Mouse (Mus musculus) 3T3-L1 (cell line): ENCODE data around the gene Ube4a.
"Not testable (repeated sequence)": the region's sequence is repeated elsewhere in the genome, so short reads cannot be mapped to it uniquely, and the experiment has no call there.

Experiments
- DNase-seq: peaks from one replicate; pipeline ENCODE4 v3.0.0-alpha.2; 2015; ENCODE audit warnings: low read depth, low spot score

The Ube4a gene

DNA sequence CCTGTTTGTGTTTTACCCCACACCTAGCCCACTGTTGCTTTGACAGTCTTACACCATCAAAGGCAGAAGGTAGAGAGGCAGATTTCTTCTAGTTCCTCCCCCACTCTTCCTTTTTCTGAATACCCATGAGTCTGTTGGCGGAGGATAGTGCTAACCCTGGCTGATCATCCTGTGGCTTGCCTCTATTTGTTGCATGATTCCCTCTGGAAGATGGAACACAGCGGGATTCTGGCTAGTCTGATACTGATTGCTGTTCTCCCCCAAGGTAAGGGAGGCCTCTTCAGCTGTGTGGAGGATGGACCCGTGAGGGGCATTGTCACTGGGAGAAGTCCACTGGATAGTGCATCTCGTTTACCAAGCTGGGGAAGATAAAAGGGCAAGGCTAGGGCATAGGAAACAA, 16.3 kb upstream of the Ube4a start, which contains the start of gene Cd3d:
Cd3d (plus strand) TSS at position 111 of the 400 bp plus-strand sequence.
- DNase-seq: no peak

DNA sequence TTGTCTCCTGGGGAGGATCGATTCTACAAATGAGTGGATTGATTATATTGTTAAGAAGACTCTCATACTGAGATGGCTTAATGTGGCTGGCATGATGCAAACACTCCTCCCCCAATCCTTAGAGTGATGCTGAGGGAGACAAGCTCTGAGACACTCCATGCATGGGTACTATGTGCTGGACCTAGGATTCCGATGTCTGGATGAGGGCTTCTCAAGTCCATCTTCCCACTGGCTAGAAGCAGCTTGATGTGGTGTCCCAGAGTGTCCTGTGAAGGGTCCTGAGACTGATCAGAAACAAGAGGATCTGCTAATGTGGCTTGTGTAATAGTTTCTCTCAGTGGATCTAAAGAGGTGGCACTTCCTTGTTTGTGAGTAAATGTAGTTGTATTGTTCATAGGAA, 15.7 kb upstream of the Ube4a start:
- no peak for DNase-seq

DNA sequence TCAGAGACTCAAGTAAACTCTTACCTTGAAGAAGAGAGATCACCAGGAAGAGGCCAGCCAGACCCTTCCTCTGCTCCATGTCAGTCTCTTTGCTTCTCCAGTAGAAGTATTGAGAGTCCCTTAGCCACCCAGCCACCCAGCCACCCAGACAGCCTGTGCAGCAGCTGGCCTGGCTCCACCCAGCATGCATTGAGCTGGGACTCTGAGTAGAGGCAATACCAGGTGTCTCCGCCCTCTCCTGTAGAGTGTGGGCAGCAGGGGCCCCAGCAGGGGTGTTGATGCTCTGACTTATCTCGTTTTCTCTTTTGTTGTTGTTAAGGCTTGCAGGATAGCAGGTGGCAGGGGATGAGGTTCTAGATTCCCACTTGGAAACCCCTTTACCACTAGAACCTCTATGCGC, 14.8 kb upstream of the Ube4a start, which contains the start of gene Cd3g:
Cd3g (minus strand) TSS at position 190 of the 400 bp plus-strand sequence.
- DNase-seq: no peak

DNA sequence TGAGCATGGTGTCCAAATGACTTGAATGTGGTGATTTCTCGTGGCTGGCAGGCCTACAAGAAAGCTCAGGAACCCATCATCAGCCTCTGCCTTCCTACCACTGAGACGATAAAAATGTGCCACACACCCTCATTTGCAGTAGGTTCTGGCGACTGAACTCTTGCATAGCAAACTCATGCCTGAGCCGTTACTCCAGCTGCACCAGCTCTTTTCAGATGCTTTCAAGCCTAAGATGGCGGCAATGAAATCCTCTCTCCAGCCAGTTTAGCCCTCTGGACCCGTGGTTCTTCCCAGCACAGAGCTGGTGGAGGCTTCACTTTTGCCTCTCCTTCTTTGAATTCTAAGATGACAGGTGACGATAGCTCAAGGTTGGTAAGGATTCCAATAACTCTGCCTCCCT, 14.4 kb upstream of the Ube4a start:
- DNase-seq: no peak

DNA sequence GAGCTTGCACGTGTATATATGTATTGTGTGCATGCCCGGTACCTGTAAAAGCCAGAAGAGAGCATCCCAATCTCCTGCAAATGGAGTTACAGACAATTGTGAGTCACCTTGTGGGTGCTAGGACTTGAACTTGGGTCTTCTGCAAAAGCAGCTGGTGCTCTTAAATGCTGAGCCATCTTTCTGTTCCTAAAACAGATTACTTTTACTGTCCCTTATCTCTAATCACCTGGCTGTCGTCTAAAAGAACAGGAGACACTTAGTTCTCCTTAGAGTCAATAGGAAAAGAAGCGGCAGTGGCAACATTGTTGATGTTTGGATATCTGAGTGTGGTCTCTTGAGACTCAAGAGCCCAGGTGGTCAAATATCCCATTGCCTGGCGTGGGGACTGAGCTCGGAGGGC, 12.4 kb upstream of the Ube4a start:
- DNase-seq: no peak

DNA sequence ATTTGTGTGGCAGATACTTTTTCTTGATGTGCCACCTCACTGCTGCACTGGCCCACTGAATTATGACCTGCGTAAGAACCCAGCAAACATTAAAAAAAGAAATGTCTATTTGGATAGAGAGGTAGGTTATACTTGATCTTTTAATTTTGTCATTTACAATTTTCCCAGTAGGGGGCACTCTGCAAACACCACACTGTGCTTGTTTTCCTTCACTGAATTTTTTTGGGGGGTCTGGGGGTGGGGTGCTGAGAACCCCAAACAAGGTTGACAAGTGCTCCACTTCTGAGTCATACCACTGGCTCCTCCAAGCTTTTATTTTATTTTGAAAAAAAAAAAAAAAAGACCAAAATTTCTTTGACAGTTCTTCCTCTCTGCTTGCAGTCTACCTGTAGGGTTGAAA, 4.0 kb upstream of the Ube4a start:
- DNase-seq: peak; percentile 12

DNA sequence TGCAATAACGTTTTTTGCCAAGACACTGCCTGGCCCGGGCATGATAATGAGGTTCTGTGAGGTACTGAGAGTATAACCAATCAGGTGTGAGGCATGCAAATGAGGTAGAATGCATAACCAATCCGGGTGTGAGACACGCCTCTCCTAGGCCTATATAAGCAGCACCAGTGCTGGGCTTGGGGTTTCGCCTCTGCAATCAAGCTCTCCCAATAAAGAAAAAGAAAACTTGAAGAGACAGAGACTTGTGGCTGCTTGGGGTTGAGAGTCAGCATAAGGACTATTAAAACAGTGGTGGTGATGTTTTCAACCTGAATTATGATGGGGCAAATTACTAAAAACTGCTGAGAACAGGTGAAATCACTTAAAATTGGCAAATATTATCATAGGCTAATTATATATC, 2.4 kb upstream of the Ube4a start:
- not testable (repeated sequence) for DNase-seq

DNA sequence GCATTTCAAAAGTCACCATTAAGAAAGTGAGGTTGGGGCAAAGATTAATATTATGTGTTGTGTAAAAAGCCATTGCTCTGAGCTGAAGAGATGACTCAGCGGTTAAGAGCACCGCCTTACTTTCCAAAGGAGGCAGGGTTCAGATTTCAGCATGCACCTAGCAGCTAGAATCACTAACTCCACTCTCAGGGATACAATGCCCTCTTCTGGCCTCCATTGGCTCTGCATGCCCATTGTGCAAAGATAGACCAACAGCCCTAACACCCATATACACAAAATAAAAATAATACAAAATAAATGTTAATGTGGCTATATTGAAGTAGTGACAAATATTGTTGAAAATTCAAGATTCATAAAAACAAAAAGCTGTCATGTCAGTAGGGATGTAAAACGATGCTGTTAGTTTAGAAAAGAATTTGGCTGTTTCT, 1.4 kb upstream of the Ube4a start:
- peak; percentile 96 for DNase-seq

DNA sequence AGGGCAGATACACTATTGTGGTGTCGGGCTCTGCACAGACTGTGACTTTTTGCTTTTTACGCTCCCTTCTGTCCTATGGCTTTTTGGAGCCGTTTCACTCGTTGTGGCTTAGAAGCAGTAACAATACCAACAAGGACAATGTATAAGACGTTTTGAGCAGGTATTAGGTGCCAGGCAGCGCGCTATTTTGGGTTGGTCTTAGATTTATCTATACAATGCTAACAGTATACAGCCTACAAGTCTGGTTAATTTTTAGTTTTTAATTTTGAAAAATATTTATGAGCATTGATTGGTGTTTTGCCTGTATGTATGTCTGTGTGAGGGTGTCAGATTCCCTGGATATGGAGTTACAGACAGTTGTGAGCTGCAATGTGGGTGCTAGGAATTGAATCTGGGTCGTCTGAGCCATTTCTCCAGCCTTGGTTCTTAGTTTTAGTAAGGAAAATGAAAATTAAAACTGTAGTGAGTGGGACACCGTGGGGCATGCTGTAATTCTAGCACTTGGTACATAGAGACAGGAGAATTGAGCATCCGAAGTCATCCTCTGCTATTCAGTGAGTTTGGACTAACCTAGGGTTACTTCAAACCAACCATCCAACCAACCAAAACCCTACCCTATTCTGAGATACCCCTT, 550 bp upstream of the Ube4a start:
- DNase-seq: peak; percentile 36

DNA sequence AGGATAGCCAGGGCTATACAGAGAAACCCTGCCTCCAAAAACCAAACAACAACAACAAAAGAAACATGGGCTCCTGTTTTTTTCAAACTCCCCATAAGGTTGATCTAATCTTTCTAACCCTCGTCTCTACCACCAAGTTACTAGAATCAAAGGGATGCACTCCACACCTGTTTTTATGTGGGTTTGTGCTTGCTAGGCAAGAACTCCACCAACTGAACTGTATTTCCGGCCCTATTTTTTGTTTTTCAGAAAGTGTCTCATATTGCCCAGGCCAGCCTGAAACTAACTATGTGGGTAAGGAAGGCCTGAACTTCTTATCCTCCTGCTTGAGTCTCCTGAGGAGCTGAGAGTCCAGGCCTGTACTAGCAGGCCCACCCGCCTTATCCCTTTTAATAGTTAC, 11.0 kb downstream of the Ube4a start:
- no peak for DNase-seq

DNA sequence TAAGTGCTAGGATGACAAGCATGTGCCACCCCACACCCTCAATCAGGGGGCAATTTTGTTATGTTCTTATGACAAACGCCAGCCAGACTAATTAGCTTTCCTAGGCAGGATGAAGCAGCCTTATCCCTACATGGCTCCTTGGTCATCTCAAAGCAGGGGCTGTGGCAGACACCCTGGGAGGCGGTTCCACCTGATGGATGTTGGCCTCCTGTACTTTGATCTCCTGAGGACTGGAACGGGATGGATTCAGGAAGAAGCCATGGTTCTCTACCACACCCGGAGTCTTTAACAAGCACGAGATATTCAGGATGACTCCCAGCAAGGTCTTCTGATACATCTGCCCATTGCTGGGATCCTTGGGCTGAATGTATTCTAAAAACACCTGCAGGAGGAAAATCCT, 17.6 kb downstream of the Ube4a start:
- DNase-seq: no peak

DNA sequence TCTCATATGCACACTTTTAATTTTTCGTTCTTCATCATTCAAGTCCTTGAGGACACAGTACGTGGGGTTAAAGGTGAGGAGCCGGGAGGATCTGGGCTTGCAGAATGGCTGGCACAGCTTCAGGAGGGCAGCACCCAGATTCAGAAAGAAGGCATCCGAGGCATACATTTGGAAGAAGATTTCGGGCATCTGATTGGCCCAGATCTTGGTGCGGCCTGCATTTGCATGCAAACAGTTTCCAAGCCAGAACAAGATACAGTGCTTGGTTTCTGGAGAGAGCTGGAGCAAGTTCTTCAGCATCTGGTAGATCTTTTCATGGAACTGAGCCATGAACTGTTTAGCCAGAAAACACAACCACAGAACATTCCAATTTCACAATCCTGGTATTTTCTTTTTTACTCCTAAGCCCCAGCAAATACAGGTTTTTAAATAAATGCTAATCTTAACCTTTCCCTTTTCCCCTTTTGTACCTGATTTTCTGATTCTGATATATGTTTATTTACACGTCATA, 19.2 kb downstream of the Ube4a start:
- DNase-seq: peak; percentile 63

DNA sequence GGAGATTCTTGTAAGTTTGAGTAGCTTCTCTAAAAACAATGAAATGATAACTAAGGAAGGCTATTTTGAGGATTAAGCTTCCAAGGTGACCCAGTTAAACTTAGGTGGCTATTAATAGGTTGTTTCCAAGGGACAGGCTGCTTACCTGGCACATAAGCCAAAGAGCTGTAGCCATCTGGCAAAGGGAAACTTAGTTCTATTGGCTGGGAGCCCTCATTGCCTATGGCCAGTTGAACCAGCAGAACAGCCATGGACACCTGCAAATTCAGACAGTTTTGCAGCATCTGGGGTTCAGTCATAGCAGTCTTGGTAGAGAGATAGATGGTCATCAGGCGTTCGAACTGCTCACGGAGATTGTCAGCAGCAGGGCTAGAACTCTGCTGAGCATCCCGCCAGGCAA, 23.0 kb downstream of the Ube4a start:
- DNase-seq: no peak

DNA sequence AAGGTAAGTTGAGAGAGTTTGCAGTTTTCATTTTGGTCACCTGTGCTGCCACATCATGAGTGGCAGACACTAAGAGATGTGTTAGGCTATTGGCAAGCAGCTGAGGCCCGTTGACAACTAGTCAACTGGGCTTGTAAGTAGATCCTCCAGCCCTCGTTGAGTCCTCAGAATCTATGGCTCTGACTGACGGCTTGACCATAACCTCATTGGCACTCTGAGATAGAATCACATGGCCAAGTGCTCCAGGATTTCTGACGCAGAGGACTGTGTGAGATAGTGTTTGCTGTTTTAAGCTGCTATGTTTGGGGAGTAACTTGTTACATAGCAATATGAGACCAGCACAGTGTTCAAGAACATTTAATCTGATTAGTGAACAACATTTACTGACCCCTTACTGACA, 23.6 kb downstream of the Ube4a start:
- no peak for DNase-seq

DNA sequence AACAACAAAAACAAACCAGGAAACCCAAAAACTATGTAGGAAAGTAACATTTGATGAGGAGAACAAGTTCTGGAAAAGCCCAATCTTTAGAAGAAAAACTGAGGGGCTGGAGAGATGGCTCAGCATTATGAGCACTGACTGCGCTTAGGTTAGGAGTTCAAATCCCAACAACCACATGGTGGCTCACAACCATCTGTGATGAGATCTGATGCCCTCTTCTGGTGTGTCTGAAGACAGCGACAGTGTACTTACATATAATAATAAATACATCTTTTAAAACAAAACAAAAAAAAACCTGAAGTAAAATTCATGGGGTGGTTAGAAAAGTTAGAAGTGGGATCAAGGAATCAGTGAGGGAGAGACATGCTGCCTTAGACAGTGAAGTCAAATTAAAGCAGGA, 43.9 kb downstream of the Ube4a start:
- DNase-seq: no peak

DNA sequence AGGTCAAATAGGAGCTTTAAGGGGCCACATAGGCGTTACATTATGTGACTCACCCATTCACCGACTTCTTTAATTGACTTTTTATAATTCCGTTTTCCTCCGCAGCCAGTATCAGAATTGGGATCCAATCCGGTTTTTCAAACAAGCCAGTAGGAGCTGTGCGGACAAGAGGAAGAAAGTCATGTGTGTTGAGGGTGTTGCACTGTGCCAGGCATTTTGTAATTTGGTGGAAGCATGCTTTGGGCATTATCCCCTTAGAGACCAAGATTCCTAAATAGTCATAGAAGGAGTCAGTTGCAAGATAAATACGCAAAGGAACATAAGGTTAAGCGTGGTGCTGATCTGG, 44.3 kb downstream of the Ube4a start:
- peak; percentile 91 for DNase-seq

DNA sequence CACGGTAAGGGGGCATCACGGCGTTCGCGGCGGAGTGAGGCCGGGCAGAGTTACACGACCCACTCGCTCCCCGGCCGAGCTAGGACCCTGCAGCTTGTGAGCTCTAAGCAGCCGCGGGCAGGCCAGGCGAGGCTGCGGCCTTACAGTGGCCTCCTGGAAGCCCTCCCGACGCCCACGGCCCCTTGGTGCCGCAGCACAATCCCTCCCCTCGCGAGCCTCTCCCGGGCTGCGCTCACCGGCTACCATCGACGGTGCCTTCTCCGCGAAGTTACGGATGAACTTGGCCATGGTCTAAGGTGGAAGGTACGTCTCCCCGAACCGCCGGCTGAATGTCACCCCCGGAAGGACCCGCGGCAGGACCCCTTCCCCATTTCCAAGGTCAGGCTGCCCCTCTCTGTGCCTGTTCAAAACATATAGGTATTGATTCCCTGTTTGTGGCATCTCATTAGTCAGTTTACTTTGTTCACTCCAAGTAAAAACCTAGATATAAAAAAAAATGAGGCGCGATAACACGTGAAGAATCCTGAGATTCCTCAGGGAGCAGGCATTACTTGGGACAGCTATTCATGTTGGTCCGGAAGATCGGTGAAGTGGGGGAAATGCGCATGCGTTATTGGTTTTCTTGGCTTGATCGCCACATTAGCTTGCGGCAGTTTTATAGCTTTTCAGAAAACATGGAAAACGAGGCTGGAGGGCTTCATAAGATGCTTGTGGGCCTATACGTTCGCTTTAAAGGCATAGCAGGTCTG, 44.9 kb downstream of the Ube4a start, which contains the start of gene Atp5l:
Atp5l (minus strand) TSS at position 369 of the 749 bp plus-strand sequence.
- DNase-seq: peak; percentile 98

DNA sequence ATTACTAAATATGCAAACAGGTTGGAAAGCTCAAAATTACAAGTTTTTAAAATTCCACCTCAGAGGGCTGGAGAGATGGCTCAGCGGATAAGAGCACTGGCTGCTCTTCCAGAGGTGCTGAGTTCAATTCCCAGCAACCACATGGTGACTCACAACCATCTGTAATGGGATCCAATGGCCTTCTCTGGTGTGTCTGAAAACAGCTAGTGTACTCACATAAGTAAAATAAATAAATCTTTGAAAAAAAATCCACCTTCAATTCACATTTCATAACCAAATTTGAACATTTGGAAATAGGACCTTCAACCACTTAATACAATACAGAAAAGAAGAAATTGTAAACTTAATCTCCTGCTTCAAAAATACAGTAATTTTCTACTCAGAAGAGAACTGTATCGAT, 45.8 kb downstream of the Ube4a start:
- peak; percentile 45 for DNase-seq

DNA sequence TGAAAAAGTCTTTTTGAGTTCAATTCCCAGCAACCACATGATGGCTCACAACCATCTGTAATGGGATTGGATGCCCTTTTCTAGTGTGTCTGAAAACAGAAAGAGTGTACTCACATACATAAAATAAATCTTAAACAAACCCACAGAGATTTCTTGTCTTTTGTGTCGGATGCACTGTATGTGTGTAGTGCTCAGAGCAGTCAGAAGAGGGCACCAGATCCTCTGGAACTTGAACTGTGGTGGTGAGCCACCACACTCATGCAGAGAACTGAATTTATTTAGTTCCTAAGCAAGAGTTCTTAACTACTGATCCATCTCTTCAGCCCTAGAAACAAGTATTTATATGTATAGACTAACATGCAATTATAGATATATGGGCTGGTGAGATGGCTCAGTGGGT, 49.2 kb downstream of the Ube4a start:
- peak; percentile 74 for DNase-seq

DNA sequence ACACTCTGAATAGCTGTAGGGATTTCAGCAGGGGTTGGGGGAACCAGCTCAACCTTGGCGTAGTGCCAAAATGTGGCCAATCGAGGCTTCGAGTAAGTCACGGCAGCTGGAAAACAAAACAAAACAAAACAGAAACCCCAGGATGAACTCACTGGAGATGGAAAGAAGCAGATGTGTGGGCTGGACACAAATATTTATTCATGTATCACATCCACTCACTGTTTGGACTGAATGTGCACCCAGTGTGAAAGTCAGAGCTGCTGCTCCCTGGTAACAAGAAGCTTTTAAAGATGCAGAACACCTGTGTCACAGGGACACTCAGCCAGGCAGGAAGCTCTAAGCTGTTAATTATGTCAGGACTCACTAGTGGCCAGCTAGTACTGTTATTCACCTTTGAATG, 50.7 kb downstream of the Ube4a start:
- no peak for DNase-seq

DNA sequence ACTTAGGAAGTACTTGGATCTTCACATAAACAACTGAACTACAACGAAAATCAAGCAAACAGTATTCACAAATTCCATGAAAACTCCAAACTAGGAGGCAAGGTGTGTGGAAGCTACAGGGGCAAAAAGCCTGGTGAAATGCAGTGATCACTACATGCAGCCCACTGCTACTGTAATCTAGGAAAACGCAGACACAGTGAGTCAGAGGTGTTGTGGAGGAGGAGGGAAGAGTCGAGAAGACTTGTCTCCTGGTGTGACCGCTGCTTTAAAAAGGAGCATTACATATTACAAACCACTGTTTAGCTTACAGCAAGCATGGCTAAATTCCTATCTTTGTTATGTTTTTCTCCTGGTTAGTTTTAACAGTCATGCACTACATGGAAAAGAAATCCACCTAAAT, 54.0 kb downstream of the Ube4a start:
- DNase-seq: no peak

DNA sequence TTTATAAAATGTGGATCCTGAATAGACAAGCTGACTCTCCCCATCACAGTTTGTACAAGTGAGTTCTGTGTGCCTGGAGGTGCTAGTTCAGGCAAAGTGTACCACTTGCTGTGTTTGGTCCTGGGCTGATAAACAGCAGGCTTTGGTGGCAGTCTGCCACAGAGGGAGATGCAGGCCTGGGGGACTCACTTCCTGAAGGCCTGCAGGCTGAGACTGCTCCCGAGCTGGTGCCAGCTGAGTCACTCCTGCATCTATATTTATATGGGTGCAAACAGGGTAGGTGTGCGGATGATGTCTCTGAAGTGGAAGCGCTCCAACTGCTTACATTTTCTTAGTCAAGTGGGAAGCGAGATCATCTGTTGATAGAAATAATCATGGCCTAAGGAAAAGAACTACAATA, 59.8 kb downstream of the Ube4a start:
- peak; percentile 88 for DNase-seq

DNA sequence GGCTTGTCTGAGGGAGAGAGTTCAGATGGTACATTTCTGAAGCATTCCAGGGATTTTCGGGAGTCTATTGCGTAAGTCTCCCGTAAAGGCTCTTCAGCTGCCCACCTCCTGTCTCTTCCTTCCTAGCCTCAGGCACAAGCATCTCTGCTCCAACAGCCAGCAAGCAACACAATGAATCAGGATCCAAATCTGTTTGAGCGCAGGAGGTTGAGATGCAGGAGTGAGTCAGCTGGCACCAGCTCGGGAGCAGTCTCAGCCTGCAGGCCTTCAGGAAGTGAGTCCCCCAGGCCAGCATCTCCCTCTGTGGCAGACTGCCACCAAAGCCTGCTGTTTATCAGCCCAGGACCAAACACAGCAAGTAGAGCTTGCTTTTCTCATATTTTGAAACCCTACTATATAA, 60.4 kb downstream of the Ube4a start:
- DNase-seq: peak; percentile 99
